Mouse (Mus musculus): ENCODE results near the gene Gpsm2.

- TF ChIP-seq CTCF (IDR thresholded peaks at IDR 0.05; ENCODE audit: insufficient read depth, low read depth, low read length) (no peak), POLR2A (IDR thresholded peaks at IDR 0.05; ENCODE audit: insufficient read depth, low read depth, low read length) (no peak)
Observed at GRCm38 (mm10) chr3:108701256-108701655, 20.9 kb downstream of the Gpsm2 start.
